ENCODE assay signal across 8 mouse cellular contexts in genomic region chr17:13867475-13867874, GRCm38 (mm10).
DNase-seq lines count a peak whose midpoint lies in the region; ATAC-seq and TF ChIP-seq lines count a peak whose summit lies in the region.

No protein-coding gene starts in this region.

- no peak for TF ChIP-seq CTCF in lung, embryonic 14.5 days (IDR thresholded peaks at IDR 0.05; ENCODE audit: low read depth)

- no peak for ATAC-seq in lung, embryonic 14.5 days (ENCODE audit: insufficient read depth)

- H3K9ac ChIP-seq in lung, embryonic 14.5 days: no peak overlapping the region

- H3K36me3 ChIP-seq in lung, embryonic 14.5 days (ENCODE audit: insufficient read depth): peaks cover 43% of the 10 kb centered on the region

- H3K9me3 ChIP-seq in lung, embryonic 14.5 days (ENCODE audit: low read depth, low read length): no peaks in the 10 kb centered on the region

- H3K27me3 ChIP-seq in lung, embryonic 14.5 days (ENCODE audit: insufficient read depth, low read length): no peaks in the 10 kb centered on the region

- 30% methylated on average over 6 of the region's 6 CpGs for WGBS in lung, embryonic 14.5 days

- no peak overlapping the region for H3K4me3 ChIP-seq in lung, embryonic 14.5 days (ENCODE audit: low read depth, low read length)

- no peaks in the 10 kb centered on the region for H3K4me1 ChIP-seq in lung, embryonic 14.5 days (ENCODE audit: insufficient read depth)

- H3K27ac ChIP-seq in lung, embryonic 14.5 days (ENCODE audit: low read depth): peak overlapping the region; percentile 16; the same call in 1 of the 2 replicates

- peak; percentile 41 for DNase-seq in R1 (ENCODE audit: low read depth, low spot score)
- DNase-seq in brain, adult 2 months (ENCODE audit: low read depth, low spot score): peak; percentile 26
- peak; percentile 61 for DNase-seq in kidney, adult 18-20 months
- peak; percentile 23 for DNase-seq in lung, embryonic 14.5 days
- no peak for DNase-seq in cerebellum, adult 9-10 months
- DNase-seq in natural killer cell, adult 2 months (ENCODE audit: low spot score in 2 of 2): no peak
- DNase-seq in thymus, postnatal 25 days: no peak
- DNase-seq in c-Kit-positive CD71-positive TER-119-positive erythroid progenitor cells, embryonic 14.5 days (ENCODE audit: low spot score): no peak

- H3K4me2 ChIP-seq in lung, embryonic 14.5 days: no peak overlapping the region

Comparison
In these comparisons a context has a peak if more than half of its experiments do, and no peak if none do; other contexts are left out.
1. DNase-seq: peak in R1 (single experiment), brain, adult 2 months (single experiment), kidney, adult 18-20 months (single experiment) and lung, embryonic 14.5 days (single experiment); none in cerebellum, adult 9-10 months (single experiment), natural killer cell, adult 2 months (0 of 2), thymus, postnatal 25 days (single experiment) and c-Kit-positive CD71-positive TER-119-positive erythroid progenitor cells, embryonic 14.5 days (single experiment).